Mouse (Mus musculus) embryonic facial prominence, embryonic 11.5 days (tissue): Measurements from ENCODE around the gene Tmed3. TPM values are rescaled to one million over a fixed set of nuclear protein-coding genes. Genes with fewer than 3 reads are reported as not detected.
A peak's percentile ranks its signal among the peaks of the same experiment; 100 is the strongest.

Experiments
- ATAC-seq: fragments of 200-750 bp; cut with Nextera tagmentation; replicated peaks from 2 replicates; pipeline ENCODE4 v1.8.0; 2017; ENCODE audit warnings: low read depth; ENCODE audit not compliant: insufficient number of reproducible peaks, low FRiP score, low TSS enrichment
- DNase-seq: peaks from one replicate; pipeline ENCODE4 v3.0.0-alpha.2; 2015; ENCODE audit warnings: low spot score
- H3K27ac ChIP-seq: fragments of 300-500 bp; sonication (generic); replicated peaks from 2 replicates; pipeline ENCODE4 v1.5.1; 2014; ENCODE audit warnings: mild to moderate bottlenecking, low read depth, low read length, control low read depth
- H3K27me3 ChIP-seq: fragments of 300-500 bp; sonication (generic); 2 replicates; pipeline ENCODE4 v1.6.1; 2014; ENCODE audit warnings: mild to moderate bottlenecking, low read length, moderate library complexity, mixed read lengths; ENCODE audit not compliant: control insufficient read depth, insufficient read depth
- H3K36me3 ChIP-seq: fragments of 300-500 bp; sonication (generic); replicated peaks from 2 replicates; pipeline ENCODE4 v1.6.1; 2014; ENCODE audit warnings: low read depth, mild to moderate bottlenecking, low read length, moderate library complexity, mixed read lengths; ENCODE audit not compliant: control insufficient read depth, insufficient read depth
- H3K4me1 ChIP-seq: fragments of 300-500 bp; sonication (generic); 2 replicates; pipeline ENCODE4 v1.6.1; 2014; ENCODE audit warnings: low read length, mixed read lengths; ENCODE audit not compliant: control insufficient read depth, insufficient read depth
- H3K4me2 ChIP-seq: fragments of 300-500 bp; sonication (generic); 2 replicates; pipeline ENCODE4 v1.6.1; 2014; ENCODE audit warnings: low read depth, mild to moderate bottlenecking, control low read depth, low read length, moderate library complexity
- H3K4me3 ChIP-seq: fragments of 300-500 bp; sonication (generic); 2 replicates; pipeline ENCODE4 v1.5.1; 2014; ENCODE audit warnings: low read depth, low read length, control low read depth
- H3K9ac ChIP-seq: fragments of 300-500 bp; sonication (generic); replicated peaks from 2 replicates; pipeline ENCODE4 v1.6.1; 2014; ENCODE audit warnings: mild to moderate bottlenecking, control low read depth, low read length
- H3K9me3 ChIP-seq: fragments of 300-500 bp; sonication (generic); replicated peaks from 2 replicates; pipeline ENCODE4 v1.6.1; 2016; ENCODE audit warnings: mild to moderate bottlenecking, low read length, inconsistent platforms, mixed read lengths; ENCODE audit not compliant: control insufficient read depth
- WGBS: fragments of 180-500 bp; shearing (Covaris S2); extraction: QIAGEN DNeasy Blood & Tissue Kit; methylation state at CpG from one replicate; pipeline ENCODE4 v1.1.7; 2014; 5-methylcytosine and 5-hydroxymethylcytosine counted together
- polyA plus RNA-seq: library from polyadenylated mRNA; unstranded; fragments of >200 nt; fragmentation: Nextera tagmentation; extraction: Ambion mirVana; gene quantifications from 2 replicates; pipeline ENCODE4 v1.2.1, GENCODE M21; 2014

Gene Tmed3
- polyA plus RNA-seq: 49.0 and 57.5 TPM in 2 replicates

GRCm38 (mm10) chr9:89704265-89705196 lies at the start of gene Tmed3:
Gene Tmed3 (minus strand): TSS chr9:89705068.
- DNase-seq (peak; percentile 93), ATAC-seq (peak; percentile 100)
- Histone ChIP-seq H3K4me3 (peak within 1 kb of the TSS; percentile 55), H3K4me2 (peak within 1 kb of the TSS; percentile 81), H3K9me3 (no peaks in the 10 kb centered on the region), H3K27me3 (no peaks in the 10 kb centered on the region), H3K4me1 (no peaks in the 10 kb centered on the region; the same call in 1 of the 2 replicates), H3K27ac (peak within 1 kb of the TSS; percentile 52), H3K36me3 (no peaks in the 10 kb centered on the region), H3K9ac (peak within 1 kb of the TSS; percentile 84)
- 2% methylated on average over 49 of the region's 52 CpGs for WGBS

- Histone ChIP-seq H3K4me3 (no peak overlapping the region), H3K4me1 (no peaks in the 10 kb centered on the region), H3K9me3 (no peaks in the 10 kb centered on the region), H3K4me2 (no peak overlapping the region), H3K9ac (no peak overlapping the region), H3K27ac (no peak overlapping the region), H3K36me3 (no peaks in the 10 kb centered on the region), H3K27me3 (no peaks in the 10 kb centered on the region)
- no peak for ATAC-seq
- DNase-seq: no peak
Measured at GRCm38 (mm10) chr9:89740041-89740440, 35.2 kb upstream of the Tmed3 start.

GRCm38 (mm10) chr9:89738295-89738694 lies 33.4 kb upstream of the Tmed3 start, which contains the start of gene Ankrd34c:
Gene Ankrd34c (minus strand): TSS chr9:89738475.
- Histone ChIP-seq H3K4me1 (no peaks in the 10 kb centered on the region), H3K27me3 (no peaks in the 10 kb centered on the region), H3K27ac (no peak within 1 kb of the TSS), H3K9ac (no peak within 1 kb of the TSS), H3K4me3 (no peak within 1 kb of the TSS), H3K4me2 (no peak within 1 kb of the TSS), H3K9me3 (no peaks in the 10 kb centered on the region), H3K36me3 (no peaks in the 10 kb centered on the region)
- DNase-seq (no peak), ATAC-seq (no peak)
- WGBS: 0% methylated on average over 8 of the region's 8 CpGs

- ATAC-seq: no peak
- 10% methylated on average over 6 of the region's 6 CpGs for WGBS
- Histone ChIP-seq H3K9ac (no peak overlapping the region), H3K36me3 (no peaks in the 10 kb centered on the region), H3K4me3 (no peak overlapping the region), H3K4me2 (no peak overlapping the region), H3K27ac (no peak overlapping the region), H3K27me3 (no peaks in the 10 kb centered on the region), H3K9me3 (no peaks in the 10 kb centered on the region), H3K4me1 (no peaks in the 10 kb centered on the region)
- DNase-seq: no peak
Measured at GRCm38 (mm10) chr9:89737888-89738287, 33.0 kb upstream of the Tmed3 start.

GRCm38 (mm10) chr9:89736932-89737705 lies 32.3 kb upstream of the Tmed3 start:
- Histone ChIP-seq H3K9ac (no peak overlapping the region), H3K27me3 (no peaks in the 10 kb centered on the region), H3K27ac (no peak overlapping the region), H3K4me3 (no peak overlapping the region), H3K4me1 (no peaks in the 10 kb centered on the region), H3K36me3 (no peaks in the 10 kb centered on the region), H3K9me3 (no peaks in the 10 kb centered on the region), H3K4me2 (no peak overlapping the region)
- 7% methylated on average over 20 of the region's 20 CpGs for WGBS
- DNase-seq (peak; percentile 78), ATAC-seq (0 out of 2 replicates have a peak, but pooled peaks have one; percentile 56)

- WGBS: 30% methylated on average over 4 of the region's 4 CpGs
- Histone ChIP-seq H3K9ac (no peak overlapping the region), H3K4me2 (no peak overlapping the region), H3K27me3 (no peaks in the 10 kb centered on the region), H3K9me3 (no peaks in the 10 kb centered on the region), H3K4me3 (no peak overlapping the region), H3K36me3 (no peaks in the 10 kb centered on the region), H3K4me1 (no peaks in the 10 kb centered on the region; the same call in 1 of the 2 replicates), H3K27ac (no peak overlapping the region)
- DNase-seq: peak; percentile 65
- no peak for ATAC-seq
Measured at GRCm38 (mm10) chr9:89706906-89707305, 2.0 kb upstream of the Tmed3 start.

- Histone ChIP-seq H3K36me3 (no peaks in the 10 kb centered on the region), H3K27ac (no peak overlapping the region), H3K4me2 (peak overlapping the region; percentile 81), H3K9me3 (no peaks in the 10 kb centered on the region), H3K27me3 (no peaks in the 10 kb centered on the region), H3K4me1 (no peaks in the 10 kb centered on the region; the same call in 1 of the 2 replicates), H3K4me3 (peak overlapping the region; percentile 55), H3K9ac (peak overlapping the region; percentile 84)
- 5% methylated on average over 10 of the region's 10 CpGs for WGBS
- ATAC-seq (no peak; the same call in 1 of the 2 replicates), DNase-seq (no peak)
Measured at GRCm38 (mm10) chr9:89705197-89705533, 297 bp upstream of the Tmed3 start.
